Mouse (Mus musculus) urinary bladder, postnatal 36 days (tissue): ENCODE measurements around the gene Kazn.

ENCODE experiments used
- DNase-seq, 2 experiments: peaks; one replicate each; pipeline ENCODE4 v3.0.0; 2022; ENCODE audit warnings: low spot score in 2 of 2, mixed read lengths in 1 of 2

Gene Kazn

GRCm38 (mm10) chr4:142239240-142240126 is at the start of gene Kazn:
TSS of gene Kazn (minus strand) at chr4:142239401.
- peak; percentile 86 to 89 for DNase-seq

- DNase-seq, result no peak
Measured at GRCm38 (mm10) chr4:142285471-142285870, 46.3 kb upstream of the Kazn start.

- no peak for DNase-seq
Measured at GRCm38 (mm10) chr4:142283867-142284266, 44.7 kb upstream of the Kazn start.

GRCm38 (mm10) chr4:142278197-142278575 is 39.0 kb upstream of the Kazn start:
- DNase-seq, result no peak

GRCm38 (mm10) chr4:142277481-142278196 is 38.4 kb upstream of the Kazn start:
- DNase-seq, result peak in 1 of 2 experiments; percentile 4

GRCm38 (mm10) chr4:142275242-142275641 is 36.0 kb upstream of the Kazn start:
- DNase-seq, result no peak

- no peak for DNase-seq
Measured at GRCm38 (mm10) chr4:142274441-142275234, 35.4 kb upstream of the Kazn start.

GRCm38 (mm10) chr4:142271506-142271905 is 32.3 kb upstream of the Kazn start:
- no peak for DNase-seq

- no peak for DNase-seq
Measured at GRCm38 (mm10) chr4:142267832-142268231, 28.6 kb upstream of the Kazn start.

GRCm38 (mm10) chr4:142267348-142267819 is 28.2 kb upstream of the Kazn start:
- no peak for DNase-seq

- DNase-seq, result no peak
Measured at GRCm38 (mm10) chr4:142264335-142264734, 25.1 kb upstream of the Kazn start.

- no peak for DNase-seq
Measured at GRCm38 (mm10) chr4:142261725-142262124, 22.5 kb upstream of the Kazn start.

GRCm38 (mm10) chr4:142258730-142259129 is 19.5 kb upstream of the Kazn start:
- no peak for DNase-seq

GRCm38 (mm10) chr4:142254088-142254487 is 14.9 kb upstream of the Kazn start:
- no peak for DNase-seq

GRCm38 (mm10) chr4:142251471-142252354 is 12.5 kb upstream of the Kazn start:
- DNase-seq, result no peak

GRCm38 (mm10) chr4:142250054-142250453 is 10.9 kb upstream of the Kazn start:
- DNase-seq, result no peak

- peak; percentile 30 to 36 for DNase-seq
Measured at GRCm38 (mm10) chr4:142249401-142249800, 10.2 kb upstream of the Kazn start.

- peak; percentile 69 to 79 for DNase-seq
Measured at GRCm38 (mm10) chr4:142248426-142248825, 9.2 kb upstream of the Kazn start.

- no peak for DNase-seq
Measured at GRCm38 (mm10) chr4:142246698-142247097, 7.5 kb upstream of the Kazn start.

GRCm38 (mm10) chr4:142244641-142245040 is 5.4 kb upstream of the Kazn start:
- DNase-seq, result no peak
